Mouse (Mus musculus) right cerebral cortex, postnatal 25 days (tissue): ENCODE data around the gene Smg5.
A peak's percentile ranks its signal among the peaks of the same experiment; 100 is the strongest.
"Not testable (repeated sequence)": the region's sequence is repeated elsewhere in the genome, so short reads cannot be mapped to it uniquely, and the experiment has no call there.

Experiments used
- DNase-seq: peaks from one replicate; pipeline ENCODE4 v3.0.0; 2022

Gene Smg5

DNA sequence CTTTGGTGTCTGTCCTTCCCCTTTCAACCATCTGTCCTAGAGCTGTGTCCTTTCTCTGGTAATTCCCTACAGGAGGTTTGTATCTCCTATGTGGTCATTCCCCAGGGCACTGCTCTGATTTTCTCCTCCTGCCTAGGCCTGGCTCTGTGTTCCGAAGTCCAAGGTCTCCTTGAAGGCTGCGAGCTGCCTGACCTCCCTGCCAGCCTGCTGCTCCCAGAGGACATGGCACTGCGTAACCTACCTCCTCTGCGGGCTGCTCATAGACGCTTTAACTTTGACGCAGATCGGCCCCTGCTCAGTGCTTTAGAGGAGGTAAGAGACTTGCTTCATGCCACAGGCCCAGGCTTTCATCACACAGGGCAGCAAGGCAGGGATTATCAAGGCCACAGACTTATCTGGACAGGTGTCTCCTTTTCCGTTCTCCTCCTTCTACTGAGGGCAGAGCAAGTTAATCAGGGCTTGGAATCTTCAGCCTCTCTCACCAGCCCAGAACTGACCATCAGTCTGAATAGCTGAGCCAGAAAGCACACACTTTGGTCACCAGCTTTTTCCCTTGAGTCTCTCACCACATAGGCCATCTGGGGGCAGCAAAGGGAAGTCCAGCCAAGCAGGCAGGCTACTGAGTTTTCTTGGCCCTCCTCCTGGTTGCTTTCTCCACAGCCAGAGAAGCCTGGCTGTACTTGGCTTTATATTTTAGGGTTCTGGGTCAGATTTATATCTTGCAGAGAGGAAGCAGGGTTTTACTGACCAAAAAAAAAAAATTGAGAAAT lies 18.5 kb downstream of the Smg5 start:
- DNase-seq = no peak

DNA sequence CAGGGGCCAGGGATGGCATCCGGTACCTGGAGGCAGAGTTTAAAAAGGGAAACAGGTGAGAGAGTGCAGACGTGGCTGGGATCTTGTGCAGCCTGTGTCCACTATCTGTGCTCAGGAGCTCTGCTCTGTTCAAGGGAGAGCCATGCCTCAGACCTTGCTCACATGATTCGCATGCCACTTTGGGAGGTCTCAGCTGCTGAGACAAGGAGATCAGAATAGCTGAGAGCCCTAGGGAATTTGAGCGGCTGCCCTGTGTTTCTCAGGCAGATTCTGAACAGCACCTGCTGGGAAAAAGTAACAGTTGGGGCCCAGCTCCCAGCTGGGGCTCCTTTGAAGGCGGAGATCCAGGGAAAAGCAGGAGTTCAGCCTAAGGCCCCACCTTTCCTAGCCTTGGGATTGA lies 23.5 kb downstream of the Smg5 start:
- DNase-seq = no peak

DNA sequence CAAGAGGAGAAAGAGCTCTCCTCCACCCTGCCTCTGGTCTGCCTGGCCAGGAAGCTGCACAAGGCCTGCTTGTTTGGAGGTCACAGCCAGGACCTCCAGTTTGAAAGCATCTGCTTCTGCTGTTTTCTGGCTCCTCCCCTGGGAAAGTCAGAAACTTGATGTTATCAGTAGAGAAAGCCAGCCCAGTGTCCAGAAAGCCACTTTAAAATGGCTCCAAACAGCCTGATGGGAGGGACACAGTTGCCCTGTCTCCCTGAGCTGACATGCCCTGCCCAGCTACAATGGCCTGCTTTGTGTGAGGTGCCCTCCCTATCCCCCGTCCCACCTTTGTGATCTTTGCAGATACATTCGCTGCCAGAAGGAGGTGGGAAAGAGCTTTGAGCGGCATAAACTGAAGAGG lies 23.9 kb downstream of the Smg5 start:
- DNase-seq = no peak

DNA sequence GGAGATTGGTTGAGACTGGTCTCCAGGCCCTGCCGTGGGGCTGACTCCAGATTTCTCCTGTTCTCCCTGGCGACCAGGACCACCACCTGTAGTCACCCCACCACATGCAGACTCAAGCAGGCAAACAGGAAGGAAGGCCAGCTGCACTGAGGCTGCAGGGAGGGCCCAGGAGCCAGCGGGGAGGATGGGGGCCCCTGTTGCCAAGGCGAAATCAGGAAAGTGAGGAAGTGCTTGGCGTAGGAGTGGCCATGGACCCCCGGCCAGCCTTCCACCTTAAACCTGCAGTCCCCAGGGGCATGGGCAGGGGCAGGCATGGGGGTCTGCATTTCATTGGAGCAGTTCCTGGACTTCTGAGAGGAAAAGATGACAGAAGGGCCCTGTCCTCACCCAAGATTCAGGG lies 25.0 kb downstream of the Smg5 start:
- no peak for DNase-seq

DNA sequence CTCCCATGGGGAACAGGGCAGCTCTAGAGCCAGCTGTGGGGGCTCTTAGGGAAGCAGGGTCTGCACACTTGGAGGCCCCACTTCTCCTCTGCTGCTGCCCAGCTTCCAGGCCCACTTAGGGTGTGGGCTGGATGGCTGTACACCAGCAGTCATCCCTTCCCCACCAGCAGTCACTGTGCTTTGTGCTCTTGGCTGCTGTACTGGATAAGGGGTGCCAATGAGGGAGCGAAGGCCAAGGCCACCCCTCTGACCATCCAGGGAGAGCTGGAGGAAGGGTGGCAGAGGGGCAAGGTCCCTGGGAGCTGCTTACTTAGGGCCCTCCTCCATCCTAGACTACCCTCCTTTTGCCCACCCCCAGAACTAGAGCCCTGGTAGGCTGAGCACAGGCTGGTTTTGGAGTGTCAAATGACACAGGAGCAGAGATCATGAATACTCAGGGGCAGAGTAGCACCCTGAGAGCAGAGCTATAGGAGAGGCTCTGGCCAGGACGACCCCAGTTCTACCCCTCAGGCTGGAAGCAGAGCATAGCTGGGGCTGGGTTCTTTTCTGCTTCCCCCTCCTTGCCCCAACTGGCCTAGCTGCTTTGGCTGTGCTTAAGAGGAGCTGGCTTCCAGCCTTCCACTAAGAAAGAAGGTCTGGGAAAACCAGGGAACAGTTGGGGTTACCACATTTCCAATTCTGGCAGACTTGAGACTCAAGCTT lies 25.7 kb downstream of the Smg5 start:
- no peak for DNase-seq

DNA sequence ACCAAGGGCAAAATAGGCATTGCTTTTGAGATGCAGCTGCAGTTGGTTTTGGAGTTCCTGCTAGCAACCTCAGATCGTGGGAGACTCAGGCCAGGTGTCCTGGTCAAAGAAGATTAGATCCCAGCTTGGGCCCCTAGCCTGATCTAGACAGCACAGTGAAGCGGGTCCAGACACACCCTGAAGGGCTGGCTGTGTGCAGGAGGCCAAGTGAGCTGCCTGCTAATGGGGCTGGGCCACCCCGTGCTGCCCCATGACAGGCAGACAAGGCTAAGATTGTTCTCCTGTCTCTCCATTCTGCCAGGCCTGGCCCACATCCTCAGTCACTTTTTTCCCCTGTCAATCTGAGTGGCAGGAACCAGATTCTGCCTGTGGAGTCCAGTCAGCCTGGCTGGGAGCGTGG lies 27.6 kb downstream of the Smg5 start:
- DNase-seq = no peak

DNA sequence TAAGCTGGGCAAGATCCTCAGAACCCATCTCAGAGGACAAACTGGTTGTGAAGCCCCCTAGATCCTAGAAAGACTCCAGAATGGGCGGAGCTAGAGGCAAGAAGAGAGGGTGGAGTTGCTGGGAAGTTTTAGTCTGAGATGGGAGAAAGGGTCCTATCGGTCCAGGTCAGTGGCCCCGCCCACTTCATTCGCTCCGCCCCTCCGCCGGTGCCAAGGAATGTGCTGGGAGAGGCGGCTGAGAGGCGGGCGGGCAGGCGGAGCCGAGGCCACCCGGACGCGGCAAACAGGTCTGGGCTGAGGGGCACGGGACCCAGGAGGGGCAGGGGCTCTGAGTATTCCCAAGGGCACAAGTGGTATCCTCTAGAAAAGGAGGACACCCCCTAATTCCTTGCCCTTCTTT lies 28.3 kb downstream of the Smg5 start, which contains the start of gene Paqr6:
Gene Paqr6, plus strand, starts transcription at position 248 of the 400 bp plus-strand sequence.
- DNase-seq = no peak

DNA sequence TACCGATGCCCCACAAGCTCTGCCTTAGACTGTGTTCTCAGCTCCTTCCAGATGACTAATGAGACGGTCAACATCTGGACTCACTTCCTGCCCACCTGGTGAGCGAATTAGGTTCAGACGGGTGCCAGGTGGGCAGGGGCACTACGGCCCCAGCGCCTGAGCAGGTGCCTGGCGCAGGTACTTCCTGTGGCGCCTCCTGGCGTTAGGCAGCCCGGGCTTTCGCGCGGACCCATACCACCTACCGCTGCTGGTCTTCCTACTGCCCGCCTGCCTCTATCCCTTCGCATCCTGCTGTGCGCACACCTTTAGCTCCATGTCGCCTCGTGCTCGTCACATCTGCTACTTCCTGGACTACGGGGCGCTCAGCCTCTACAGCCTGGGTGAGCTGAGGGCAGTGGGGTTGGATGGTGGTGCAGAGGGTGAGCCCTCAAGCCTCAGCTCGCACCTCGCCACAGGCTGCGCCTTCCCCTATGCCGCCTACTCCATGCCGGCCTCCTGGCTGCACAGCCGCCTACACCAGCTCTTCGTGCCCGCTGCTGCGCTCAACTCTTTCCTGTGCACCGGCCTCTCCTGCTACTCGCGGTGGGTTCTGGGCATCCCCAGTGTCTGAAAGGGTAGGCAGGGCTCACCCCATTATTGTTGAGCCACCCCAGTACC lies 29.8 kb downstream of the Smg5 start:
- DNase-seq = no peak

DNA sequence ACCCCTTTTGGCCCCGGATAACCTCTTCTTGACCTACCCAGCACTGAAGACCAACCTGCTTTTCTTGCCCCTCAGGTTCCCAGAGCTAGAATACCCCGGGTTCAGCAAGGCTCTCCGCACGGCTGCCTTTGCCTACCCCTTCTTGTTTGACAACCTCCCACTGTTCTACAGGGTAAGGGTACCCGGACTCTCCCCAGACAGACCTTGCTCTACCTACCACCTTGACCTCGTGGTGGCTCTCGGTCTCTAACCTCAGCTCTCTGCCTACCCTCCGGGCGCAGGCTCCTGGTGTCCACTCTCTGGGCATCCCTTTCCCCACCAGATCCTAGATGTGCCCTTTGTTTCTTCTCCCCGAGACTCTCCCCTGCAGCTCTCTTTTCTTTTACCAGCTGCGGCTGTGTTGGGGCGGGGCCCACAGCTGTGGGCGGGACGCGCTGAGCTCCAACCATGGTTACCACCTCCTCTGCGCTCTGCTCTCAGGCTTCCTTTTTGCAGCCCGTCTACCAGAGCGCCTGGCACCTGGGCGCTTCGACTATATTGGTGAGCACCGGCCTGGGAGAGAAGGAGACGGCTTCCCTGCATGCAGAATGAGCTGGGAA lies 30.9 kb downstream of the Smg5 start:
- DNase-seq = peak; percentile 68

DNA sequence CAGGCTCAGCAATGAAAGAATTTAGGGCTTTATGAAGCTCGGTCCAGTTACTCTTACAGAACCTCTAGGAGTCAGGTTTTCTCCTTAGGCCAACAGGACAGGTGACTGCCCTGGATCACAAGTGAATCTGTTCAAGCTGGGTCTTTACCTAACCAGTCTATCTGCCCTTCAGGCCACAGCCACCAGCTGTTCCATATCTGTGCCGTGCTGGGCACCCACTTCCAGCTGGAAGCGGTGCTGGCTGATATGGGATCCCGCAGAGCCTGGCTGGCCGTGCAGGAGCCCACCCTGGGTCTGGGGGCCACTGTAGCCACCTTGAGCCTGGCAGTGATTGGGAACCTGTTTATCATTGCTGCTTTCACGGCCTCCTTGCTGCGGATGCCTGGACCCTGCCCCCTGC lies 31.5 kb downstream of the Smg5 start:
- not testable (repeated sequence) for DNase-seq

DNA sequence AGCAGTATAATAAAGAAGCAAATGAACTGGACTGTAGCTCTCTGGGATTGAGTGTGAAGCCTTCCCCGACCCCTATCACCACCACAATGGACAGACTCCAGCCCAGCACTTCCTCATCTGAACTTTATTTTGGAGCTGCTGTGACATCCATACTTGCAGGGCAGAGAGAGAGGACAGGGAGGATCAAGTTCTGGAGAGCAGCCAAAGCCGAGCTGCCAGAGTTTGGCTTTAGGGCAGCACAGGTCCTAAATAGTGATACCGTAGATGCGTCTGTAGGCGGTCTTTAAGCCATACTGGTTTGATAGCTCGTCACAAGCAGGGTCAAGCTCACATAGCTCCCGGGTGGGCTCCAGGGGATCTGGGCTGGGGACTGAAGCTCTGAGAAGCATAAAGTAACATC lies 32.5 kb downstream of the Smg5 start:
- not testable (repeated sequence) for DNase-seq

DNA sequence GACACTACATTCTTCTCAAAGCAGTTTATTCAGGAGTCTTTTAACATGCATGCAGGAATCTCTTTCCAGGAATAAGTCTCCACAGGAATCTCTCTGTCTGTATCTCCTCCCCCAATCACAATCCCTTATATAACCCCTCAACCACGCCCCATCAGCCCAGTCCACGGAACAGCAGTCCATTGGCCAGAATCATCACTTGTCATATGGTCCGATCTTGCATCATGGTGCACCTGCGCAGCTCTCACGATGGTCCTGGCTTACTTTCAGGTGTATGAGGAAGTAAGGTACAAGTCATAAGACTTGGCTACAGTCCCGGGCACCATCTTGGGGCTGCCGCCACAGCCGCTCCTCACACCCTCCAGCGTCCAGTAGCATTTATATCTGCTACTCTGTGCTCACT lies 36.6 kb downstream of the Smg5 start, which contains the start of gene Bglap3:
Gene Bglap3, minus strand, starts transcription at position 101 of the 400 bp plus-strand sequence.
- not testable (repeated sequence) for DNase-seq

DNA sequence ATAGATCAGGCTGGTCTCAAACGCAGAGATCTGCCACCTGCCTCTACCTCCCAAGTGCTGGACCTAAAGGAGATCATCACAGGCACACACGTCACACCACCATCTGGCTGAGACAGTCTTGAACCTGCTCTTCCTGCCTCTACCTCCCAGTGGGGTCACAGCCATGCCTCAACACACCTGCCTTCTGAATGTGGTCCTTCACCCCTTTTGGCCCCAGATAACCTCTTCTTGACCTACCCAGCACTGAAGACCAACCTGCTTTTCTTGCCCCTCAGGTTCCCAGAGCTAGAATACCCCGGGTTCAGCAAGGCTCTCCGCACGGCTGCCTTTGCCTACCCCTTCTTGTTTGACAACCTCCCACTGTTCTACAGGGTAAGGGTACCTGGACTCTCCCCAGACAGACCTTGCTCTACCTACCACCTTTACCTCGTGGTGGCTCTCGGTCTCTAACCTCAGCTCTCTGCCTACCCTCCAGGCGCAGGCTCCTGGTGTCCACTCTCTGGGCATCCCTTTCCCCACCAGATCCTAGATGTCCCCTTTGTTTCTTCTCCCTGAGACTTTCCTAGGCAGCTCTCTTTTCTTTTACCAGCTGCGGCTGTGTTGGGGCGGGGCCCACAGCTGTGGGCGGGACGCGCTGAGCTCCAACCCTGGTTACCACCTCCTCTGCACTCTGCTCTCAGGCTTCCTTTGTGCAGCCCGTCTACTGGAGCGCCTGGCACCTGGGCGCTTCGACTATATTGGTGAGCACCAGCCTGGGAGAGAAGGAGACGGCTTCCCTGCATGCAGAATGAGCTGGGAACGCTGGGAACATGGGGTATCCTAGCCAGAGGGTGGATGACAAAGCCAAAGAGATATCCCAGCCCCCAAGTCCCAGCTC lies 39.9 kb downstream of the Smg5 start:
- not testable (repeated sequence) for DNase-seq

DNA sequence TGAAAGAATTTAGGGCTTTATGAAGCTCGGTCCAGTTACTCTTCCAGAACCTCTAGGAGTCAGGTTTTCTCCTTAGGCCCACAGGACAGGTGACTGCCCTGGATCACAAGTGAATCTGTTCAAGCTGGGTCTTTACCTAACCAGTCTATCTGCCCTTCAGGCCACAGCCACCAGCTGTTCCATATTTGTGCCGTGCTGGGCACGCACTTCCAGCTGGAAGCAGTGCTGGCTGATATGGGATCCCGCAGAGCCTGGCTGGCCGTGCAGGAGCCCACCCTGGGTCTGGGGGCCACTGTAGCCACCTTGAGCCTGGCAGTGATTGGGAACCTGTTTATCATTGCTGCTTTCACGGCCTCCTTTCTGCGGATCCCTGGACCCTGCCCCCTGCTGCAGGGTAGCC lies 40.6 kb downstream of the Smg5 start:
- DNase-seq = not testable (repeated sequence)

DNA sequence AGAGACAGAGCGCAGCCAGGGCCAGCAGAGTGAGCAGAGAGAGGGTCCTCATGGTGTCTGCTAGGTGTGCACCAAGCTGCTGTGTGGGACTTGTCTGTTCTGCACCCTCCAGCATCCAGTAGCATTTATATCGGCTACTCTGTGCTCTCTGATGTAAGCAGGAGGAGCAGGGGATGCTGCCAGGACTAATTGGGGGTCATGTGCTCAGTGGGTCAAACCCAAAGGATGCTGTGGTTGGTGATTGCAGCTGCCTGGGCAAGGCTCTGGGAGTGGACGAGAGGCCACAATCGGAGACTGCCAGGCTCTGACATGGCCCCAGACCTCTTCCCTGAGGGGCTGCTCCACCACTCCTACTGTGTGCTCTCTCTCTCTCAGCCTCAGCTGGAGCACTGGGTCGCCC lies 42.5 kb downstream of the Smg5 start, which contains the start of gene Bglap2:
Gene Bglap2, minus strand, starts transcription at position 101 of the 400 bp plus-strand sequence.
- DNase-seq = not testable (repeated sequence)

DNA sequence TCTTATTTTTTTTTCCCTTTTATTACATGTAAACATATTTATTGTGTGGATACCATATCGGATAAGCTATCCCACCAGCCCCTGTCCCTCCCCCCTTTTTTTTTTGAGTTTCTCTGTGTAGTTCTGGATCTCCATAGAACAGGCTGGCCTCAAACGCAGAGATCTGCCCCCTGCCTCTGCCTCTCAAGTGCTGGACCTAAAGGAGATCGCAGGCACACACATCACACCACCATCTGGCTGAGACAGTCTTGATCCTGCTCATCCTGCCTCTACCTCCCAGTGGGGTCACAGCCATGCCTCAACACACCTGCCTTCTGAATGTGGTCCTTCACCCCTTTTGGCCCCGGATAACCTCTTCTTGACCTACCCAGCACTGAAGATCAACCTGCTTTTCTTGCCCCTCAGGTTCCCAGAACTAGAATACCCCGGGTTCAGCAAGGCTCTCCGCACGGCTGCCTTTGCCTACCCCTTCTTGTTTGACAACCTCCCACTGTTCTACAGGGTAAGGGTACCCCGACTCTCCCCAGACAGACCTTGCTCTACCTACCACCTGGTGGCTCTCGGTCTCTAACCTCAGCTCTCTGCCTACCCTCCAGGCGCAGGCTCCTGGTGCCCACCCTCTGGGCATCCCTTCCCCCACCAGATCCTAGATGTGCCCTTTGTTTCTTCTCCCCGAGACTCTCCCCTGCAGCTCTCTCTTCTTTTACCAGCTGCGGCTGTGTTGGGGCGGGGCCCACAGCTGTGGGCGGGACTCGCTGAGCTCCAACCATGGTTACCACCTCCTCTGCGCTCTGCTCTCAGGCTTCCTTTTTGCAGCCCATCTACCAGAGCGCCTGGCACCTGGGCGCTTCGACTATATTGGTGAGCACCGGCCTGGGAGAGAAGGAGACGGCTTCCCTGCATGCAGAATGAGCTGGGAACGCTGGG lies 45.6 kb downstream of the Smg5 start:
- DNase-seq = not testable (repeated sequence)

DNA sequence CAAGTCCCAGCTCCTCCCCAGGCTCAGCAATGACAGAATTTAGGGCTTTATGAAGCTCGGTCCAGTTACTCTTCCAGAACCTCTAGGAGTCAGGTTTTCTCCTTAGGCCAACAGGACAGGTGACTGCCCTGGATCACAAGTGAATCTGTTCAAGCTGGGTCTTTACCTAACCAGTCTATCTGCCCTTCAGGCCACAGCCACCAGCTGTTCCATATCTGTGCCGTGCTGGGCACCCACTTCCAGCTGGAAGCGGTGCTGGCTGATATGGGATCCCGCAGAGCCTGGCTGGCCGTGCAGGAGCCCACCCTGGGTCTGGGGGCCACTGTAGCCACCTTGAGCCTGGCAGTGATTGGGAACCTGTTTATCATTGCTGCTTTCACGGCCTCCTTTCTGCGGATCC lies 46.3 kb downstream of the Smg5 start:
- not testable (repeated sequence) for DNase-seq

DNA sequence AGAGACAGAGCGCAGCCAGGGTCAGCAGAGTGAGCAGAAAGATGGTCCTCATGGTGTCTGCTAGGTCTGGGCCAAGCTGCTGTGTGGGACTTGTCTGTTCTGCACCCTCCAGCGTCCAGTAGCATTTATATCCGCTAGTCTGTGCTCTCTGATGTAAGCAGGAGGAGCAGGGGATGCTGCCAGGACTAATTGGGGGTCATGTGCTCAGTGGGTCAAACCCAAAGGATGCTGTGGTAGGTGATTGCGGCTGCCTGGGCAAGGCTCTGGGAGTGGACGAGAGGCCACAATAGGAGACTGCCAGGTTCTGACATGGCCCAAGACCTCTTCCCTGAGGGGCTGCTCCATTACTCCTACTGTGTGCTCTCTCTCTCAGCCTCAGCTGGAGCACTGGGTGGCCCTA lies 48.3 kb downstream of the Smg5 start, which contains the start of gene Bglap:
Gene Bglap, minus strand, starts transcription at position 101 of the 400 bp plus-strand sequence.
- no peak for DNase-seq

DNA sequence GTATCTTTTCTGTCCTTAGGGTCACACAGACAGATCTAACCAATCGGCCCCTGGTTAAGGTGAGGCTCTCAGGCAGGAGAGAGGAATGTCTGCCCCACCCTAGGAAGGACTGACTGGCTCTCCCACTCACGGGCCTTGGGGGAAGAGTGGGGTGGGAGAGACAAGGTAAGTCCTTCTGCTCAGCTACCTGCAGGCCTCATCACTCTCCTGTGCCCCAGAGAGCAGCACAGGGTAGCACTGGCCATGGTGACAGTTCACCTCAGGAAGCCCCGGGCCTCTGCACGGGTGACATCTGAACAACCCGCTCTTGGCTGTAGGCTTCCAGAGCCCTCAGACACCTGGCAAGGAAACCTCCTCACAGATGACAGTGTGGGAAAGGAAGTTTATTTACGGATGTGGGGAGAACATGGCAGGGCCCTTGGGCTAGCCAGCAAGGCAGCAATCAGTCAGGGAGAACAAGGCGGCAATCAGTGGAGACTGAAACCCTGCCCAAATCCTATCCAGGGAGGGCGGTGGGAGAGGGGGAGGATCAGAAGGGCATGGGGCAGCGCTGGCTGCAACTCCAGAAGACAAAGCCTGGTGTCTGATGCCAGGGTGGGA lies 57.8 kb downstream of the Smg5 start:
- no peak for DNase-seq

DNA sequence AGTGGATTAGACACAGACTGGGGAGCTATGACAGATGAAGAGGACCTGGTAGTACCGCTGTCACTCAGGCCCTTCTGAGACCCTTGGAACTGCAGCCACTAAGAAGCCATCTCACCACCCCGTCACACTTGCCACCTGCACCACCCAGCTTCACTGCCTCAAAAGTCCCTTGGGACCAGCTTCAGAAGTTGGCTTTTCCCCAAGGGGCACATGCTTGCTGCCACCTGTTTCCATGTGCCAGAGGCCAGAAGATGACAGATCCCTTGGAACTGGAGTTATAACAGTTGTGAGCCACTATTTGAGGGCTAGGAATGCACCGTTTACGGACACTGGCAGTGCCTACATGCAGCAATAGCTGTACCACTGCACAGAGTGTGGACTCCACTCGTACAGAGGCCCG lies 59.2 kb downstream of the Smg5 start:
- no peak for DNase-seq

DNA sequence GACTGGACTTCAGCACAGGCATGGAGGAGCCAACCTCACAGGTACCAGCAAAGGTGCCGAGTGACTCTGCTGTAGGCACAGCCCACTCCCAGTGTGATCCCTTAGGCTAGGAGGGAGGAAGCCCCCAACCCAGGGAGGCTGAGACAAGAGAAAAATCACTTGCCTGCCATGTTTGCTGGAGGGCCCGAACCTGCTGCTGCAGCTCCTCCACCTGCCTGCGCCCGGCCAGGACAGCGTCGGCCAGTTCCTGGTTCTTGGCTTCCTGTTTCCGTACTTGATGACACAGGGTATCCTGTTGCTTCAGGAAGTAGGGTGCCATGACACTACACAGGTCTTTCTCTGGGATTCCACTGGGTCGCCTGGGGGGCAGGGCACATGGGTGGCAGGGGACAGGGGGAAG lies 59.7 kb downstream of the Smg5 start:
- no peak for DNase-seq
